Mouse (Mus musculus) heart, embryonic 13.5 days (tissue): Measurements from ENCODE around the gene Slc25a36. TPM values are rescaled to one million over a fixed set of nuclear protein-coding genes. Genes with fewer than 3 reads are reported as not detected.

Source experiments
- ATAC-seq: fragments of 200-750 bp; cut with Nextera tagmentation; 2 replicates; pipeline ENCODE4 v1.8.0; 2017; ENCODE audit warnings: moderate TSS enrichment; ENCODE audit not compliant: insufficient number of reproducible peaks, low FRiP score, low TSS enrichment; ENCODE audit errors: extremely low read depth
- H3K27ac ChIP-seq: fragments of 300-500 bp; sonication (generic); replicated peaks from 2 replicates; pipeline ENCODE4 v1.5.1; 2015; ENCODE audit warnings: moderate library complexity, mild to moderate bottlenecking, inconsistent platforms
- H3K27me3 ChIP-seq: fragments of 300-500 bp; sonication (generic); replicated peaks from 2 replicates; pipeline ENCODE4 v1.6.1; 2015; ENCODE audit warnings: mild to moderate bottlenecking, inconsistent platforms
- H3K36me3 ChIP-seq: fragments of 300-500 bp; sonication (generic); 2 replicates; pipeline ENCODE4 v1.6.1; 2015; ENCODE audit warnings: mild to moderate bottlenecking, inconsistent platforms
- H3K4me1 ChIP-seq: fragments of 300-500 bp; sonication (generic); 2 replicates; pipeline ENCODE4 v1.6.1; 2015; ENCODE audit warnings: inconsistent platforms
- H3K4me2 ChIP-seq: fragments of 300-500 bp; sonication (generic); 2 replicates; pipeline ENCODE4 v1.6.1; 2015; ENCODE audit warnings: inconsistent platforms, mild to moderate bottlenecking, moderate library complexity
- H3K4me3 ChIP-seq: fragments of 300-500 bp; sonication (generic); 2 replicates; pipeline ENCODE4 v1.5.1; 2015; ENCODE audit warnings: moderate library complexity, mild to moderate bottlenecking, inconsistent platforms
- H3K9ac ChIP-seq: fragments of 300-500 bp; sonication (generic); 2 replicates; pipeline ENCODE4 v1.6.1; 2015; ENCODE audit warnings: inconsistent platforms, mild to moderate bottlenecking, moderate library complexity
- H3K9me3 ChIP-seq: fragments of 300-500 bp; sonication (generic); 2 replicates; pipeline ENCODE4 v1.6.1; 2016; ENCODE audit warnings: inconsistent platforms
- WGBS: fragments of 180-500 bp; shearing (Covaris S2); methylation state at CpG from one replicate; pipeline ENCODE4 v1.1.7; 2015; ENCODE audit warnings: mixed read lengths; 5-methylcytosine and 5-hydroxymethylcytosine counted together
- polyA plus RNA-seq: library from polyadenylated mRNA; unstranded; fragments of >200 nt; fragmentation: Nextera tagmentation; extraction: Ambion mirVana; gene quantifications from 2 replicates; pipeline ENCODE4 v1.2.1, GENCODE M21; 2015

Slc25a36 gene
- polyA plus RNA-seq, 1 experiment from 2014 or later, result 55.9 TPM

- Histone ChIP-seq H3K4me3 (no peak overlapping the region), H3K27ac (no peak overlapping the region), H3K27me3 (no peaks in the 10 kb centered on the region), H3K9me3 (no peaks in the 10 kb centered on the region), H3K4me2 (no peak overlapping the region), H3K4me1 (no peaks in the 10 kb centered on the region; the same call in 1 of the 2 replicates), H3K9ac (no peak overlapping the region), H3K36me3 (peaks cover 34% of the 10 kb centered on the region)
- ATAC-seq, result no peak
- 52% methylated on average over 9 of the region's 9 CpGs for WGBS
These were observed 42.5 kb downstream of the Slc25a36 start for GRCm38 (mm10) chr9:97068201-97069095.

GRCm38 (mm10) chr9:97067761-97068160, 43.2 kb downstream of the Slc25a36 start:
- Histone ChIP-seq H3K4me1 (no peaks in the 10 kb centered on the region; the same call in 1 of the 2 replicates), H3K9ac (no peak overlapping the region), H3K27me3 (no peaks in the 10 kb centered on the region), H3K4me2 (no peak overlapping the region), H3K4me3 (no peak overlapping the region), H3K36me3 (peaks cover 29% of the 10 kb centered on the region), H3K27ac (no peak overlapping the region), H3K9me3 (no peaks in the 10 kb centered on the region)
- 77% methylated on average over 6 of the region's 6 CpGs for WGBS
- no peak for ATAC-seq

GRCm38 (mm10) chr9:97065885-97066284, 45.1 kb downstream of the Slc25a36 start:
- Histone ChIP-seq H3K9me3 (no peaks in the 10 kb centered on the region), H3K9ac (no peak overlapping the region), H3K36me3 (peaks cover 21% of the 10 kb centered on the region), H3K4me3 (no peak overlapping the region), H3K4me1 (peaks cover 4% of the 10 kb centered on the region), H3K4me2 (no peak overlapping the region), H3K27ac (no peak overlapping the region), H3K27me3 (no peaks in the 10 kb centered on the region)
- no peak for ATAC-seq
- 79% methylated on average over 4 of the region's 4 CpGs for WGBS

GRCm38 (mm10) chr9:97065216-97065615, 45.7 kb downstream of the Slc25a36 start:
- Histone ChIP-seq H3K4me3 (no peak overlapping the region), H3K9me3 (no peaks in the 10 kb centered on the region), H3K36me3 (peaks cover 19% of the 10 kb centered on the region), H3K9ac (no peak overlapping the region), H3K4me1 (peaks cover 8% of the 10 kb centered on the region), H3K27me3 (no peaks in the 10 kb centered on the region), H3K4me2 (no peak overlapping the region), H3K27ac (no peak overlapping the region)
- WGBS, result 73% methylated on average over 5 of the region's 5 CpGs
- no peak for ATAC-seq

GRCm38 (mm10) chr9:97064161-97064560, 46.8 kb downstream of the Slc25a36 start:
- Histone ChIP-seq H3K9me3 (no peaks in the 10 kb centered on the region), H3K4me1 (peaks cover 8% of the 10 kb centered on the region), H3K9ac (no peak overlapping the region), H3K4me3 (no peak overlapping the region), H3K27me3 (no peaks in the 10 kb centered on the region), H3K27ac (no peak overlapping the region), H3K4me2 (no peak overlapping the region), H3K36me3 (peaks cover 12% of the 10 kb centered on the region)
- no peak for ATAC-seq
- WGBS, result 89% methylated on average over 1 of the region's 1 CpGs

DNA sequence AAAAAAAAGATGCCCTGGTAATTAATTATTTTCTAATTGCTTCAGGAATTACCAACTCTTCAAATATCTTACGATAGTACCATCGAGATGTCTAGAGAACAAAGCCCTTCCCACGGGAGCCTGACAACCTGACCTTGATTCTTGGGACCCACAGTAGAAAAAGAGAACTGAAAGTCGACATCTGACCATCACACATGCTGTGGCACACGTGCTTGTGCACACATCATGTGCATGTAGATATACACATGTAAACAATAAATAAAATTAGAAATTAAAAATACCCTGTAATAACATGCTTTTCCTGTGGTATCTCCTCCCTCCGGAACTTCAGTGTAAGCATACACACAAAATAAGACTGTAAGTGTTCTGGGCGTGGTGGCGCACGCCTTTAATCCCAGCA, 49.3 kb downstream of the Slc25a36 start:
- WGBS, result 91% methylated on average over 9 of the region's 9 CpGs
- no peak overlapping the region for H3K4me2 ChIP-seq
- ATAC-seq, result no peak
- H3K4me1 ChIP-seq, result peaks cover 16% of the 10 kb centered on the region
- H3K36me3 ChIP-seq, result no peaks in the 10 kb centered on the region
- no peak overlapping the region for H3K4me3 ChIP-seq
- H3K9ac ChIP-seq, result no peak overlapping the region
- no peaks in the 10 kb centered on the region for H3K9me3 ChIP-seq
- no peak overlapping the region for H3K27ac ChIP-seq
- H3K27me3 ChIP-seq, result no peaks in the 10 kb centered on the region

- Histone ChIP-seq H3K4me2 (peak overlapping the region; percentile 66), H3K27ac (0 out of 2 replicates have a peak overlapping the region, but pooled peaks have one; percentile 15), H3K4me3 (peak overlapping the region; percentile 36), H3K36me3 (no peaks in the 10 kb centered on the region), H3K27me3 (0 out of 2 replicates have a peak, but pooled peaks cover 3% of the 10 kb centered on the region), H3K9ac (peak overlapping the region; percentile 64), H3K9me3 (no peaks in the 10 kb centered on the region), H3K4me1 (peaks cover 27% of the 10 kb centered on the region)
- 37% methylated on average over 18 of the region's 18 CpGs for WGBS
- ATAC-seq, result no peak
These were observed 54.2 kb downstream of the Slc25a36 start for GRCm38 (mm10) chr9:97056541-97057338.

DNA sequence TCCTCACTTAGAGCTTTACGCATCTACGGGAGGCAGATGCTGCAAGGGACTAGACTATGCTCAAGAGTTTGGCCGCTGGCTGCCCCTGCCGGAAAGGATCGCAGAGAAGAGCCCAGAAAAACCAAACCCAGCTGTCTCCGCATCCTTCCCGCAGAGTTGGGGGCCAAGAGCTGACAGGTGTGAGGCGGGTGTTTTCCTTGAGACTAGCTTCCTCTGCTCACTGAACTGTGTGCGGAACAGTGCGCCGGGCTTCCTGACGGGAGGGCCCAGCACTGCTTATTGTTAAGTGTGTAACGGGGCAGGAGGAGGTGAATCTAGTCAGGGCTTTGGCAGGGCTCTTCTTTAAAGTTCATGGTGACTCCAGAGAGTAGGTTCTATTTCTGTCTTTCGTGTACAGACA, 55.1 kb downstream of the Slc25a36 start:
- 0 out of 2 replicates have a peak overlapping the region, but pooled peaks have one; percentile 2 for H3K9ac ChIP-seq
- H3K4me1 ChIP-seq, result peaks cover 23% of the 10 kb centered on the region
- WGBS, result 63% methylated on average over 14 of the region's 14 CpGs
- no peak overlapping the region for H3K4me3 ChIP-seq
- no peak for ATAC-seq
- H3K36me3 ChIP-seq, result no peaks in the 10 kb centered on the region
- H3K4me2 ChIP-seq, result peak overlapping the region; percentile 66
- no peak overlapping the region for H3K27ac ChIP-seq
- 0 out of 2 replicates have a peak, but pooled peaks cover 3% of the 10 kb centered on the region for H3K27me3 ChIP-seq
- no peaks in the 10 kb centered on the region for H3K9me3 ChIP-seq

- H3K27ac ChIP-seq, result no peak overlapping the region
- 0 out of 2 replicates have a peak, but pooled peaks cover 3% of the 10 kb centered on the region for H3K27me3 ChIP-seq
- peaks cover 9% of the 10 kb centered on the region; the same call in 1 of the 2 replicates for H3K9me3 ChIP-seq
- H3K36me3 ChIP-seq, result no peaks in the 10 kb centered on the region
- no peak overlapping the region for H3K4me3 ChIP-seq
- H3K4me1 ChIP-seq, result peaks cover 6% of the 10 kb centered on the region
- no peak overlapping the region for H3K9ac ChIP-seq
- 55% methylated on average over 8 of the region's 8 CpGs for WGBS
- no peak overlapping the region for H3K4me2 ChIP-seq
- ATAC-seq, result no peak
These were observed 59.8 kb downstream of the Slc25a36 start for GRCm38 (mm10) chr9:97051176-97051575.

DNA sequence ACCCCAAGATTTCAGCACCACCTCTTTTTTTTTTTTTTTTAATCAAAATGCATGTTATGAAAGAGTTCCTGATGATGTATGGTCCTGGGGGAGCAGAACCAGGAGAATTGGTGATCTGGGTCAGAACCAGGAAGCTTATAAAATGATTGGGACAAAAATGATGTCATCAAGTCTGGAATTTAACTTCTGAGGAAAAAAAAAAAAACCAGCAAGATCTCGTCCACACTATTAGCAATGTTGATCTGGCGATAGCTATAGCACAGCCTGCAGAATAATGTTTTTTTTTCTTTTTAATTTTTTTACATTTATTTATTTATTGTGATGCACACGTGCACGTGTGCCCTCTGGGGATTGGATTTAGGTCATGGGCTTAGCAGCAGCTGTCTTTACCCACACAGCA, 64.7 kb downstream of the Slc25a36 start:
- Histone ChIP-seq H3K4me2 (no peak overlapping the region), H3K9ac (no peak overlapping the region), H3K27me3 (no peaks in the 10 kb centered on the region), H3K36me3 (no peaks in the 10 kb centered on the region), H3K4me1 (no peaks in the 10 kb centered on the region), H3K4me3 (no peak overlapping the region), H3K27ac (no peak overlapping the region), H3K9me3 (peaks cover 9% of the 10 kb centered on the region; the same call in 1 of the 2 replicates)
- ATAC-seq, result no peak
- WGBS, result 79% methylated on average over 4 of the region's 4 CpGs

GRCm38 (mm10) chr9:97041633-97042032, 69.3 kb downstream of the Slc25a36 start:
- no peaks in the 10 kb centered on the region for H3K9me3 ChIP-seq
- no peak overlapping the region for H3K4me2 ChIP-seq
- 64% methylated on average over 8 of the region's 8 CpGs for WGBS
- no peak overlapping the region for H3K9ac ChIP-seq
- H3K4me1 ChIP-seq, result no peaks in the 10 kb centered on the region
- H3K36me3 ChIP-seq, result no peaks in the 10 kb centered on the region
- no peak overlapping the region for H3K27ac ChIP-seq
- no peaks in the 10 kb centered on the region for H3K27me3 ChIP-seq
- ATAC-seq, result no peak
- no peak overlapping the region for H3K4me3 ChIP-seq
